Mouse (Mus musculus) embryonic facial prominence, embryonic 15.5 days (tissue): ENCODE results near the gene Mmp7. TPM values are rescaled to one million over a fixed set of nuclear protein-coding genes. Genes with fewer than 3 reads are reported as not detected.

Source experiments
- ATAC-seq: fragments of 200-750 bp; cut with Nextera tagmentation; 2 replicates; pipeline ENCODE4 v1.8.0; 2017; ENCODE audit warnings: low read depth, moderate TSS enrichment; ENCODE audit not compliant: insufficient number of reproducible peaks, low FRiP score, low TSS enrichment
- H3K27ac ChIP-seq: fragments of 300-500 bp; sonication (generic); replicated peaks from 2 replicates; pipeline ENCODE4 v1.5.1; 2015; ENCODE audit warnings: mild to moderate bottlenecking, inconsistent platforms
- H3K27me3 ChIP-seq: fragments of 300-500 bp; sonication (generic); 2 replicates; pipeline ENCODE4 v1.6.1; 2015; ENCODE audit warnings: inconsistent platforms
- H3K36me3 ChIP-seq: fragments of 300-500 bp; sonication (generic); 2 replicates; pipeline ENCODE4 v1.6.1; 2015; ENCODE audit warnings: mild to moderate bottlenecking, inconsistent platforms
- H3K4me1 ChIP-seq: fragments of 300-500 bp; sonication (generic); 2 replicates; pipeline ENCODE4 v1.6.1; 2015; ENCODE audit warnings: inconsistent platforms
- H3K4me2 ChIP-seq: fragments of 300-500 bp; sonication (generic); replicated peaks from 2 replicates; pipeline ENCODE4 v1.6.1; 2015; ENCODE audit warnings: mild to moderate bottlenecking, inconsistent platforms
- H3K4me3 ChIP-seq: fragments of 300-500 bp; sonication (generic); replicated peaks from 2 replicates; pipeline ENCODE4 v1.5.1; 2015; ENCODE audit warnings: mild to moderate bottlenecking, inconsistent platforms
- H3K9ac ChIP-seq: fragments of 300-500 bp; sonication (generic); 2 replicates; pipeline ENCODE4 v1.6.1; 2015; ENCODE audit warnings: inconsistent platforms
- H3K9me3 ChIP-seq: fragments of 300-500 bp; sonication (generic); replicated peaks from 2 replicates; pipeline ENCODE4 v1.6.1; 2016; ENCODE audit warnings: inconsistent platforms
- WGBS: fragments of 180-500 bp; shearing (Covaris S2); methylation state at CpG from one replicate; pipeline ENCODE4 v1.1.7; 2015; 5-methylcytosine and 5-hydroxymethylcytosine counted together
- polyA plus RNA-seq: library from polyadenylated mRNA; unstranded; fragments of >200 nt; fragmentation: Nextera tagmentation; extraction: Ambion mirVana; gene quantifications from 2 replicates; pipeline ENCODE4 v1.2.1, GENCODE M21; 2015

Mmp7 gene
- polyA plus RNA-seq, 1 experiment from 2014 or later: not detected

DNA sequence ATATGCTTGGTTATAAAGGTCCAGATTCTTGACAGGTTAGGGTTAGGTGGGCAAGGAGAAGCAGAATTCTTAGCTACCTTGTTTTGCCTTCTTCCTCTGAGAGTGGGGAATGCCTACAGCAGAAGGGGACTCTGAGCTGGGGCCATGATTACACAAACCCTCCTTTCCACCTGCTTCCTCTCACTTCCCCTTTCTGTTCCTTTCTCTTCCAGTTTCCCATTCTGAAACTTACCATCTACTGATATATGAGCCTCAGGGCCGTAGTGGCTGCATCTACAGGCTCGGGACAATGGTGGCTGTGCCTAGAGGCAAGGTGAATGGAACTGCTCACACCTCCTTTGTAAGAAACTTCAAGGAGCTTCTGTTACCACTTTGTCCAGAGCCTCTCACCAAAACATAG is 5.9 kb upstream of the Mmp7 start:
- Histone ChIP-seq H3K9ac (no peak overlapping the region), H3K4me1 (no peaks in the 10 kb centered on the region), H3K9me3 (no peaks in the 10 kb centered on the region), H3K36me3 (no peaks in the 10 kb centered on the region), H3K27me3 (no peaks in the 10 kb centered on the region), H3K4me3 (no peak overlapping the region), H3K4me2 (no peak overlapping the region), H3K27ac (no peak overlapping the region)
- no peak for ATAC-seq
- WGBS: 71% methylated on average over 2 of the region's 2 CpGs

DNA sequence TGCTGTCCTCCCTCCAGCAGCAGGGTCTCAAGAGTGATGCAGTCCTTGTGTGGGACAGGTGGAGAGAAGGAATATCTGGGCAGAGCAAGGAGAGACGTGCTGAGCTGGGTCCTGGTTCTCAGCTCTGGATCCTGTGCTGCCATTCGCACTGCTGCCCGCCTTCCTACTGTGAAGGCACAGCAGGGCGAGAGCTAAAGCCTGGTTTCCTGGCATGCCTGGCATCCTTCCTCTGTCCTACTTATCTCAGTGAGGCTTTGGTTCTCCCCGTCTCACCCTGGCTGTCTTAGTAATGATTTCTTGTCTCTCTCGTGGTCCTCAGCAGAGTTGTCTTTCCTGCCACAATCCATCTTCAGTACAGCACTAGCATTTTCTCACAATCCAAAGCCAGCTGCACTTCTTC is 2.1 kb upstream of the Mmp7 start:
- no peak overlapping the region for H3K4me2 ChIP-seq
- no peak overlapping the region for H3K4me3 ChIP-seq
- WGBS: 56% methylated on average over 6 of the region's 6 CpGs
- H3K9ac ChIP-seq: no peak overlapping the region
- no peaks in the 10 kb centered on the region for H3K4me1 ChIP-seq
- no peak overlapping the region for H3K27ac ChIP-seq
- no peak for ATAC-seq
- H3K9me3 ChIP-seq: no peaks in the 10 kb centered on the region
- no peaks in the 10 kb centered on the region for H3K36me3 ChIP-seq
- no peaks in the 10 kb centered on the region for H3K27me3 ChIP-seq

DNA sequence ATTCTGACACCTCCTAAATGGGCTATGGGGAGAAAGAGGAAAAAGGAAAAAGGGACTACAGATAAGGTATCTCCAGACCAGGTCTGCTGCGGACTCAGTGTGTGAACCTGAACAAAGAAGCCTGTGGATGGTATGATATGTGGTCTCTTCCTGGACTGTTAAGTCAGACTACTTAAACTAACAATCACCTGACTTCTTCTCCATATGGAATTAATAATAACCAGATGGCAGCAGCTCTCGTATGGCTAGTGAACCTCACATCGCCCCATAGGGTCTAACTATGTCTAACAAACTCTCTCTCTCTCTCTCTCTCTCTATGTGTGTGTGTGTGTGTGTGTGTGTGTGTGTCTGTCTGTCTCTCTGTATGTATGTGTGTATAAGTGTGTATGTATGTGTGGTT is 2.1 kb downstream of the Mmp7 start:
- no peak overlapping the region for H3K4me2 ChIP-seq
- H3K36me3 ChIP-seq: no peaks in the 10 kb centered on the region
- ATAC-seq: 0 out of 2 replicates have a peak, but pooled peaks have one; percentile 15
- H3K27me3 ChIP-seq: no peaks in the 10 kb centered on the region
- H3K9ac ChIP-seq: no peak overlapping the region
- H3K9me3 ChIP-seq: no peaks in the 10 kb centered on the region
- H3K4me3 ChIP-seq: no peak overlapping the region
- no peak overlapping the region for H3K27ac ChIP-seq
- H3K4me1 ChIP-seq: no peaks in the 10 kb centered on the region
- WGBS: 46% methylated on average over 3 of the region's 3 CpGs

DNA sequence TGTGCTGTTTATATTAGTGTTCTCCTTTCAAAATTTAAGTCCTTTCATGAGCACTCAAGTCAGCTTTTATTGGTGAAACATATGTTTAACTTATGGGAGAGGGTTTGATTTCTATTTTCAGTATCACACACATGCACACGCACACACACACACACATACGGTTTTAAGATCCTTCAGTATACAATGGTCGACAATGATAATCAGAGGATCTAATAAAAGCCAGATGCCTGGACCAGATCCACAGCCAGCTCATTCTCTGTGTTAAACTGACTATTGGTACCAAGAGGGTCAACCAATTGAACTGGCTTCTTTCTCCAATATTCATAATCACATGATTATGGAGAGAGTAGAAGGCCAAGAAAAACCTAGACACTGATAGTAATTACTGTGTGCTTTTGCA is 3.8 kb downstream of the Mmp7 start:
- no peaks in the 10 kb centered on the region for H3K9me3 ChIP-seq
- no peak for ATAC-seq
- no peak overlapping the region for H3K27ac ChIP-seq
- no peak overlapping the region for H3K9ac ChIP-seq
- no peaks in the 10 kb centered on the region for H3K4me1 ChIP-seq
- H3K4me3 ChIP-seq: no peak overlapping the region
- WGBS: 55% methylated on average over 3 of the region's 3 CpGs
- no peak overlapping the region for H3K4me2 ChIP-seq
- H3K27me3 ChIP-seq: no peaks in the 10 kb centered on the region
- H3K36me3 ChIP-seq: no peaks in the 10 kb centered on the region

DNA sequence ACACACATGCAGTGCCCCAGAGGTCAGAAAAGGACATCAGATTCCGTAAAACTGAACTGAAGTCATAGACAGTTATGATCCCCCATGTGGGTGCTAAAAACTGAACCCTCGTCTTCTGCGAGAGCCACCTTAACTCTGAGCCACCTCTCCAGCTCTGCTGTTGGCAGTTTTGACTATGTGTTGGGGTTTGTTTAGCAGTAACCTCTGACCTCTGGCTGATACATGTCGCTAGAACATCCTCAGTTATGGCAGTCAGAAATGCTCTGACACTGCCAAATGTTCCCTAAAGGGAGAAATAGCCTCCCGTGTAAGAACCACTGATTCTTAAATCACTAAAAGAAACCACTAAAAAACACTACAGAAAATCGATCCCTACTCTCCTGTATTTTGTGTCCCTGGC is 16.8 kb downstream of the Mmp7 start:
- Histone ChIP-seq H3K27me3 (no peaks in the 10 kb centered on the region), H3K9ac (no peak overlapping the region), H3K9me3 (no peaks in the 10 kb centered on the region), H3K27ac (no peak overlapping the region), H3K4me2 (no peak overlapping the region), H3K36me3 (no peaks in the 10 kb centered on the region), H3K4me3 (no peak overlapping the region), H3K4me1 (no peaks in the 10 kb centered on the region)
- no peak for ATAC-seq
- 65% methylated on average over 6 of the region's 6 CpGs for WGBS

DNA sequence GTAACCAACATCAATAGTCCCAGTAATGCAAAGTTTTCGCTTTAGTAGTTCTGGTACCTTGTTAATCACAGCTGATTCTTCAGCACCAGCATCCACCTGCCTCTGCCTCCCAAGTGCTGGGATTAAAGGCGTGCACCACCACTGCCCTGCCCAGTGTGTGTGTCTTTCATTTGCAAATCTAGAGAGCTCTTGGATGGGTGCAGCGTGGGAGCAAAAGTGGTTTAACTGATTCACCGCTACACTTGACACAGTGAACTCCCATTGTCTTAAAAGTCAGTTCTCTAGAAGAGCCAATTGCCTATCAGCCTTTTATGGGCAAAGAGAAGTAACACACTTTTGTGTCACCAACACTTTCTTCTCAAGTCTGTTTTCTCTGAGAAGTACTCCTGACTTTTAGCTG is 19.3 kb downstream of the Mmp7 start:
- Histone ChIP-seq H3K9ac (no peak overlapping the region), H3K27me3 (no peaks in the 10 kb centered on the region), H3K4me3 (no peak overlapping the region), H3K4me1 (no peaks in the 10 kb centered on the region), H3K9me3 (no peaks in the 10 kb centered on the region), H3K4me2 (no peak overlapping the region), H3K36me3 (no peaks in the 10 kb centered on the region), H3K27ac (no peak overlapping the region)
- 72% methylated on average over 4 of the region's 4 CpGs for WGBS
- ATAC-seq: no peak

DNA sequence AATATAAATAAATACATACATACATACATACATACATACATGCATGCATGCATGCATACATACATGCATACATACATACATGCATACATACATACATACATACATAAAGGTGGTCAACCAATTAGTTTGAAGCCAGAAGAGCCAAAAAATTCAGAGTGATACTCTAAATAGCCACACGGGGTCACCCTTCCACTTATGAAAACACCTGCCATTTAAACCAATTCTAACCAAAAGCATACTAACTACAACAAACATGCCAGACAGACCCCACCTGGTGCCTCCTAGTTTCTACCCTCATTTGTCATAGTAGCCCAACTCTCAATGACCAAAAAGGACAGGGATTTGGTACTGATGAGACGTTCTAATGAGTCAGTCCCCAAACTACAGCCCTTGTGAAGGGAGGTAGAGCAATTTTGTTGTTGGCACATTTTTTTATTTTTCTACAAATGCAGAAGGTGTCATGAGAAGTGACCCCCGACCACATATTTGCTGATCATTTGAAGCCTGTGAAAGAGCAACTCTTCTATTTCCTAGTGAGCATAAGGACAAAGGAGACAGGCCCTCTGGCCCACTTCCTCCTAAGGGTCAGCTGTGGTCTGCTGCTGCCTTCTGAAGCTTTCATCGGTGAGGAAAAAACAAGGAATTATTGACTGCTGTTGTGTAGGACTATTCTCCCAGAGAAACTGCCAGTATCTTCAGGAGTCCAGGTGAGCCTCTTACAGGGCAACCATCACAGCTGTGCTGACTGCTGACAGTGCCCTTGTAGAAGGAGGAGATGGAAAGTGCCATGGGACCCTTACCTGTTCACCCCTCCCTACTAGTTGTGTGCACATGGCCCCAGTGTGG is 22.4 kb downstream of the Mmp7 start:
- Histone ChIP-seq H3K4me1 (no peaks in the 10 kb centered on the region), H3K27ac (no peak overlapping the region), H3K4me2 (no peak overlapping the region), H3K4me3 (no peak overlapping the region), H3K9me3 (no peaks in the 10 kb centered on the region), H3K27me3 (no peaks in the 10 kb centered on the region), H3K36me3 (no peaks in the 10 kb centered on the region), H3K9ac (no peak overlapping the region)
- no peak for ATAC-seq
- WGBS: 43% methylated on average over 4 of the region's 4 CpGs

DNA sequence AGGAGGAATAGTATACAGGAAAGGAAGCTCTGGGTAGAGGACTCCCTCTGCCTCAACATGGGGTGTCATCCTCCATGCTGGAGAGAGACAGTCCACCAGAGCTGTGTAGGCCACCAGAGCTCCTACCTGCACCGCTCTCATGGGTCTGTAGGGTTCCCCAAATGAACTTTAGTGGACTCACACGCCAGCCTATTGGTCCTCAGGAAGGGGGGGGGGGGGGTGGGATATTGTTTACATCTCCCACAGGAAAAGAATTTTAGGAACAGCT is 23.0 kb downstream of the Mmp7 start:
- Histone ChIP-seq H3K27me3 (no peaks in the 10 kb centered on the region), H3K9ac (no peak overlapping the region), H3K4me2 (no peak overlapping the region), H3K4me3 (no peak overlapping the region), H3K27ac (no peak overlapping the region), H3K36me3 (no peaks in the 10 kb centered on the region), H3K4me1 (no peaks in the 10 kb centered on the region), H3K9me3 (no peaks in the 10 kb centered on the region)
- ATAC-seq: no peak
- WGBS: 72% methylated on average over 2 of the region's 2 CpGs

DNA sequence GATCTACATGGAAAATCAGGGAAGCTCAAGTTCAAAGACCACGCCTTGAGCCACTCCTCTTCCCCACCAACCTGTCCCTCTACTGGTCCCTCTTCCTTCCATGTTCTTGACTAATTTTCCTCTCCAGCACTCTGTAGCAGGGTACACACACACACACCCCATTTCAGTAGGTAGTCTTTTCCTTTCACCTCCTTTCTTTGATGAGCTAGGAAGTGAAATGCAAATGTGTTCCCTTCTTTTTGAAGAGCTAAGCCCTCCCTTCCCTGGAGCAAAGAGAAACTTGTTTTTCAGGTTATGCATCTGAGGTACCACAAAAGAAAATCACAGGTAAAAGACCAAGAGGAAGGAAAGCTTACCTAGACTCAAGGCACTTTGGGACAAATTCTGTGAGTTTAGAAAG is 29.7 kb downstream of the Mmp7 start:
- Histone ChIP-seq H3K4me3 (no peak overlapping the region), H3K36me3 (no peaks in the 10 kb centered on the region), H3K4me1 (no peaks in the 10 kb centered on the region), H3K9ac (no peak overlapping the region), H3K27me3 (no peaks in the 10 kb centered on the region), H3K9me3 (no peaks in the 10 kb centered on the region), H3K4me2 (no peak overlapping the region), H3K27ac (peak overlapping the region; percentile 67; the same call in 1 of the 2 replicates)
- ATAC-seq: no peak
- WGBS: 64% methylated on average over 1 of the region's 1 CpGs

DNA sequence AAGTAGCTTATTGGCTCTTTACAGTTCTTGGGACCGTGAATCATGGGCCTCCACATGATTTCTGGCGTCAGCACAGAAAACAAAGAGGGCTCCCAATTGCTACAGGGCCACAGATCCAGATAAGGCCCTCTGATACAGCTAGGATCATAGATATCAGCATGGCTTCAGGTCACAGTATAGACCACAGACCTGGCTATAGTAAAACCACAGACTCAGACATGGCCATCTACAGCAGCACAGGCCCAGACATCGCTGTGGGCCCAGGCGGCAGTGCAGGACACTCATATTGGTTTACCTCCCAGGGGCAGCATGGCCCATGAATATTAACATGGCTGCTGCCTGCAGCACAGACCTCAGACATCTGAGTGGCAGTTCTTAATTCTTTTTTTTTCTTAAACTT is 37.1 kb downstream of the Mmp7 start:
- Histone ChIP-seq H3K9ac (no peak overlapping the region), H3K27ac (no peak overlapping the region), H3K9me3 (no peaks in the 10 kb centered on the region), H3K4me2 (no peak overlapping the region), H3K4me3 (no peak overlapping the region), H3K36me3 (no peaks in the 10 kb centered on the region), H3K4me1 (no peaks in the 10 kb centered on the region), H3K27me3 (no peaks in the 10 kb centered on the region)
- no peak for ATAC-seq
- WGBS: 76% methylated on average over 4 of the region's 4 CpGs

DNA sequence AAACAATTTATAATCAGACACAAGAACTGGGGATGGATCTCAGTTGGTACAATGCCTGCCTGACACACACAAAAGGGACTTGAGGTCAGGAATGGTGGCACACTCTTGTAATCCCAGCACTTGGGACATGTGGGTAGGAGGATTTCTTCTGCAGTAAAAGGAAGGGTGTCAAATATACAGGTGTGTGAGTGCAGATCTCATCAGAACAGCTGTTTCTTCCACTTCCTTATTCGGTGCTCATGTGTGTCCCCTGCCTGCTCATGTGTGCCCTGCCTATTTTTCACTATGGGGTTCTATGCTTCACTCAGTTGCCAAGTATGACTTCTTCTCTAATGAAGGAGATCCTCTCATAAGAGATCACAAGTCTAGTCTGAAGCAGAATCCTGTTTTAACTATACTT is 50.8 kb downstream of the Mmp7 start:
- no peak overlapping the region for H3K4me2 ChIP-seq
- no peak overlapping the region for H3K27ac ChIP-seq
- no peak for ATAC-seq
- H3K27me3 ChIP-seq: no peaks in the 10 kb centered on the region
- no peak overlapping the region for H3K4me3 ChIP-seq
- H3K4me1 ChIP-seq: no peaks in the 10 kb centered on the region
- no peaks in the 10 kb centered on the region for H3K9me3 ChIP-seq
- H3K36me3 ChIP-seq: no peaks in the 10 kb centered on the region
- 81% methylated on average over 1 of the region's 1 CpGs for WGBS
- H3K9ac ChIP-seq: no peak overlapping the region

DNA sequence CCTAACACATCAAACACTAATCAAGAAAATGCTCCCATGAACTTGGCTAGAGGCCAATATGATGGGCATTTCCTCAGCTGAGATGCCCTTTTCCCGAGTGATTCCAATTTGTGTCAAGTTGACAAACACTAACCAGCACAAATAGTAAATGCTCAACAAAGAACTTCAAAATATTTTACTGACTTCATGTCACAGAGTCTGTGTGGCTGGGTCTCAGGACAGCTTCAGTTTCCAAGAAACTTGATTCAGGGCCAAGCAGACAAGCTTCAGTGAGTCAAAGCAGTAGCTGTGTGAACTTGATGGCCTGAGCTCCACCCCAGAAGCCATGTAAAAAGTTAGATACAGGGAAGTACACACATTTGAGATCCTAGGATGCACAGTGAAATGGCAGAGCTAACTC is 52.3 kb downstream of the Mmp7 start:
- no peak overlapping the region for H3K27ac ChIP-seq
- H3K4me3 ChIP-seq: no peak overlapping the region
- WGBS: 46% methylated on average over 1 of the region's 1 CpGs
- ATAC-seq: no peak
- no peaks in the 10 kb centered on the region for H3K36me3 ChIP-seq
- no peak overlapping the region for H3K9ac ChIP-seq
- H3K4me2 ChIP-seq: no peak overlapping the region
- no peaks in the 10 kb centered on the region for H3K9me3 ChIP-seq
- H3K4me1 ChIP-seq: no peaks in the 10 kb centered on the region
- H3K27me3 ChIP-seq: no peaks in the 10 kb centered on the region
